Mouse (Mus musculus) cerebellum, adult 2 months (tissue): ENCODE data around the gene Zfp618.

Experiments
- CTCF ChIP-seq: fragments of 200-500 bp; IDR thresholded peaks from 2 replicates; pipeline ENCODE4 v1.5.1; 2011; ENCODE audit warnings: low read depth, mild to moderate bottlenecking, control low read depth, low read length, moderate library complexity, borderline replicate concordance; ENCODE audit not compliant: insufficient read depth
- POLR2A ChIP-seq: fragments of 200-500 bp; IDR thresholded peaks from 2 replicates; pipeline ENCODE4 v1.6.1; 2011; ENCODE audit warnings: low read length, control low read depth, borderline replicate concordance; ENCODE audit not compliant: insufficient read depth

GRCm38 (mm10) chr4:63030157-63030556, 64.8 kb downstream of the Zfp618 start:
- TF ChIP-seq CTCF (no peak), POLR2A (no peak)
